Mouse (Mus musculus): ENCODE results near the gene Svs1. TPM values are rescaled to one million over a fixed set of nuclear protein-coding genes. Genes with fewer than 3 reads are reported as not detected.

The Svs1 gene
- polyA plus RNA-seq, 1 experiment from 2014 or later, result not detected

DNA sequence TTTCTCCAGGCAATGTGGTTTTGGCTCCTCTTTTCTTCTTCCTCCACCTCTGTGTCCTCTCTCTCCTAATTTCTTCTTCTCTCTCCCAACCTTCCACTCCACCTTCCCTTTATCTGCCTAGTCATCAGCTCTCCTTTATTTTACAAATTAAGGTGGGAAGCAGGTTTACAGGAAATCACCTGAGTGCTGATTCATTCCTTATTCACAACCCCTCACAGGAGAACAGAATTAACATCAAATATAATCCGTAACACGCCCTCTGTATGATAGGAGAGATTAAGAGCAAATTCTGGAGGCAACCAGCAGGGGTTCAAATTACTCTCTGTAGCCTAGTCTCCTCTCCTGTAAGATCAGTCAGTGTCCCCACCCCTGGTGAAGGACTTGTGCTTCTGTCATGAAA lies 35.7 kb downstream of the Svs1 start:
- H3K4me3 ChIP-seq (ENCODE audit: control insufficient read depth in 1 of 2, insufficient read depth in 1 of 2, low read depth in 1 of 2, low read length in 2 of 2), result no peak overlapping the region
- no peak overlapping the region for H3K9ac ChIP-seq (ENCODE audit: low read length)
- H3K27me3 ChIP-seq (ENCODE audit: control insufficient read depth, insufficient read depth, low read length), result no peaks in the 10 kb centered on the region
- H3K9me3 ChIP-seq (ENCODE audit: control insufficient read depth, low read length), result no peaks in the 10 kb centered on the region
- no peak overlapping the region for H3K4me2 ChIP-seq (ENCODE audit: low read length)
- H3K27ac ChIP-seq (replicated peaks in 1 of 2; ENCODE audit: control insufficient read depth in 1 of 2, insufficient read depth in 1 of 2, low read depth in 2 of 2, low read length in 2 of 2), result no peak overlapping the region
- no peaks in the 10 kb centered on the region for H3K36me3 ChIP-seq (ENCODE audit: control insufficient read depth, insufficient read depth, low read length)
- WGBS, result 75% methylated on average over 2 of the region's 2 CpGs
- ATAC-seq (ENCODE audit: insufficient number of reproducible peaks, insufficient read depth, low FRiP score, low read depth), result no peak
- H3K4me1 ChIP-seq (ENCODE audit: control insufficient read depth in 2 of 2, insufficient read depth in 2 of 2, low read length in 2 of 2), result no peaks in the 10 kb centered on the region; a peak in 1 of 4 replicates

DNA sequence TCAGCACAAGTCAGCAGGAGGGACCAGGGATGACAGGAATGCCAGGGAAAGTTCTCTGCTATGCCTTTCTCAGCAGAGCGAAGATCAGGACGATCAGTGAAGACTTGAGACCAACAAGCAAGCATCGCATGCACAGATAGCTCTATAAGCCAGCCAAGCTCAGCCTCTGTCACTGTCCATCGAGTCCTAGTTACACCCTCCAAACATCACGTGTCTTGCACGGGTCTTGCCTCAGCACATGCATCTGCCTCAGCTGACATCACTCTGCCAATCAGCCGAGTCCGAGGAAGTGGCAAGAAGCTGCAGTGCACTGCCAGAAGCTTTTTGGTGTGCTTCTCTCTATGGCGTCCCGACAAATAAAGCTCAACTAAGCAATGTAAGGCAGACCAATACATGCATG lies 36.7 kb downstream of the Svs1 start:
- no peak overlapping the region for H3K4me3 ChIP-seq (ENCODE audit: control insufficient read depth in 1 of 2, insufficient read depth in 1 of 2, low read depth in 1 of 2, low read length in 2 of 2)
- no peaks in the 10 kb centered on the region for H3K36me3 ChIP-seq (ENCODE audit: control insufficient read depth, insufficient read depth, low read length)
- H3K27ac ChIP-seq (replicated peaks in 1 of 2; ENCODE audit: control insufficient read depth in 1 of 2, insufficient read depth in 1 of 2, low read depth in 2 of 2, low read length in 2 of 2), result no peak overlapping the region
- 72% methylated on average over 10 of the region's 10 CpGs for WGBS
- ATAC-seq (ENCODE audit: insufficient number of reproducible peaks, insufficient read depth, low FRiP score, low read depth), result no peak
- H3K27me3 ChIP-seq (ENCODE audit: control insufficient read depth, insufficient read depth, low read length), result no peaks in the 10 kb centered on the region
- no peaks in the 10 kb centered on the region for H3K4me1 ChIP-seq (ENCODE audit: control insufficient read depth in 2 of 2, insufficient read depth in 2 of 2, low read length in 2 of 2)
- no peak overlapping the region for H3K4me2 ChIP-seq (ENCODE audit: low read length)
- H3K9ac ChIP-seq (ENCODE audit: low read length), result no peak overlapping the region
- H3K9me3 ChIP-seq (ENCODE audit: control insufficient read depth, low read length), result no peaks in the 10 kb centered on the region

DNA sequence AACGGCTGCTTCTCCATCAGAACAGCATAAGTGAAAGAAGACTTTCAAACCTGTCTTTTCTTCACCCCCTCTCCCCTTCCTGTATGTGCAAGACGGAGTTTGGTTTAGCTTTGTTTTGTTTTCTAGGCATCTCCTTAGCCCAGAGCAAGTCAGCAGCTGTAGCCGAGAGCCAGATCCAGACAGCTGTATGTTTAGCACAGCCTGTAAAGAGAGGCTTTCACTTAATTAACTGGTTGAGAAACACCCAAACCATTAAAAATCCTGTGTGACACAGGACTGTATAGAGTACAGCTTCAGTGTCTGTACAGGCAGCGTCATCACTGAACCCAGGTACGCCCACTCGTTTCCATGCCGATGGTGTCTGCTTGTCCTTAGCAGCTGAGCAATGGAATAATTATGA lies 38.6 kb downstream of the Svs1 start:
- no peak overlapping the region for H3K4me3 ChIP-seq (ENCODE audit: control insufficient read depth in 1 of 2, insufficient read depth in 1 of 2, low read depth in 1 of 2, low read length in 2 of 2)
- no peak overlapping the region for H3K9ac ChIP-seq (ENCODE audit: low read length)
- H3K36me3 ChIP-seq (ENCODE audit: control insufficient read depth, insufficient read depth, low read length), result no peaks in the 10 kb centered on the region
- no peaks in the 10 kb centered on the region for H3K4me1 ChIP-seq (ENCODE audit: control insufficient read depth in 2 of 2, insufficient read depth in 2 of 2, low read length in 2 of 2)
- no peak overlapping the region for H3K27ac ChIP-seq (replicated peaks in 1 of 2; ENCODE audit: control insufficient read depth in 1 of 2, insufficient read depth in 1 of 2, low read depth in 2 of 2, low read length in 2 of 2)
- 86% methylated on average over 7 of the region's 7 CpGs for WGBS
- H3K27me3 ChIP-seq (ENCODE audit: control insufficient read depth, insufficient read depth, low read length), result no peaks in the 10 kb centered on the region
- ATAC-seq (ENCODE audit: insufficient number of reproducible peaks, insufficient read depth, low FRiP score, low read depth), result no peak
- no peak overlapping the region for H3K4me2 ChIP-seq (ENCODE audit: low read length)
- H3K9me3 ChIP-seq (ENCODE audit: control insufficient read depth, low read length), result no peaks in the 10 kb centered on the region

DNA sequence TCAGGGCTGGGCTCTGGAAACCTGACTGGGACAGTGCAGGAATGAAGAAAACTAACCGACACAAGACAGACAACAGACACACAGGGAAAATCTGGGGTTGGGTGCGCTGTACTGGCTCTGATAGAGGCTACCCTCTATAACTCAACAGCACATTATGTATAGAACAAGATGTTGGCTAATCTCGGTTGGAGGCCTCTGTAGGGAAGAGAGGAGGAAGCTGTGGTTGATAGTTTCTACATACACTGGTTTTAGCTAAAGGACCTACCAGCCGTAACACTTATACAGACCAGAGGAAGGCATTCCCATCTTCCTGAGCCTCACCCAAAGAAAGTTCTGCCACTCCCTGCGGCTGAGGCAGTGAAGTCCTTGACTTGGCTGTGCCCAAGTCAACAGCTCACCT lies 39.8 kb downstream of the Svs1 start:
- H3K4me1 ChIP-seq (ENCODE audit: control insufficient read depth in 2 of 2, insufficient read depth in 2 of 2, low read length in 2 of 2), result no peaks in the 10 kb centered on the region
- H3K27ac ChIP-seq (replicated peaks in 1 of 2; ENCODE audit: control insufficient read depth in 1 of 2, insufficient read depth in 1 of 2, low read depth in 2 of 2, low read length in 2 of 2), result no peak overlapping the region
- H3K4me3 ChIP-seq (ENCODE audit: control insufficient read depth in 1 of 2, insufficient read depth in 1 of 2, low read depth in 1 of 2, low read length in 2 of 2), result no peak overlapping the region
- no peak for ATAC-seq (ENCODE audit: insufficient number of reproducible peaks, insufficient read depth, low FRiP score, low read depth)
- H3K27me3 ChIP-seq (ENCODE audit: control insufficient read depth, insufficient read depth, low read length), result no peaks in the 10 kb centered on the region
- H3K36me3 ChIP-seq (ENCODE audit: control insufficient read depth, insufficient read depth, low read length), result no peaks in the 10 kb centered on the region
- H3K9me3 ChIP-seq (ENCODE audit: control insufficient read depth, low read length), result no peaks in the 10 kb centered on the region
- 82% methylated on average over 5 of the region's 5 CpGs for WGBS
- H3K4me2 ChIP-seq (ENCODE audit: low read length), result no peak overlapping the region
- H3K9ac ChIP-seq (ENCODE audit: low read length), result no peak overlapping the region

DNA sequence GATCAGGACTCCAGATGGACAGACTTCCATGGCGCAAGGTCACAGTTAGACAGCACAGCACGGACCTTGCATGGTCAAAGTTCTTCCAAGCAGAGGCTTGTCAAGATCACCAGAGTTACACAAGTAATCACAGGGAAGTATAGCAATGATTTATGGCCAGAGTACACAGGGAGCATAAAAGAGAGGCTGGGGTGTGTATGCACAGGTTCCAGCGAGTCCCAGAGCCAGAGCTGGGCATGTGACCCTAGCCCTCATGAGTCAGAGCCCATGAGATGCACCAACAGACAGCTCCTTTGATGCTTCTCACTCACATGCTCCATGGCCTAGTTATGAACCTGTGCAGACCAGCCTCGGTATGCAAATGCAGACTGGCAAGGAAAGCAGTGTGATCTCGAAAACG lies 41.4 kb downstream of the Svs1 start:
- ATAC-seq (ENCODE audit: insufficient number of reproducible peaks, insufficient read depth, low FRiP score, low read depth), result no peak
- H3K4me2 ChIP-seq (ENCODE audit: low read length), result no peak overlapping the region
- H3K9ac ChIP-seq (ENCODE audit: low read length), result no peak overlapping the region
- 91% methylated on average over 6 of the region's 6 CpGs for WGBS
- H3K27ac ChIP-seq (replicated peaks in 1 of 2; ENCODE audit: control insufficient read depth in 1 of 2, insufficient read depth in 1 of 2, low read depth in 2 of 2, low read length in 2 of 2), result no peak overlapping the region
- H3K4me3 ChIP-seq (ENCODE audit: control insufficient read depth in 1 of 2, insufficient read depth in 1 of 2, low read depth in 1 of 2, low read length in 2 of 2), result no peak overlapping the region
- no peaks in the 10 kb centered on the region for H3K9me3 ChIP-seq (ENCODE audit: control insufficient read depth, low read length)
- H3K27me3 ChIP-seq (ENCODE audit: control insufficient read depth, insufficient read depth, low read length), result no peaks in the 10 kb centered on the region
- no peaks in the 10 kb centered on the region for H3K36me3 ChIP-seq (ENCODE audit: control insufficient read depth, insufficient read depth, low read length)
- H3K4me1 ChIP-seq (ENCODE audit: control insufficient read depth in 2 of 2, insufficient read depth in 2 of 2, low read length in 2 of 2), result no peaks in the 10 kb centered on the region

DNA sequence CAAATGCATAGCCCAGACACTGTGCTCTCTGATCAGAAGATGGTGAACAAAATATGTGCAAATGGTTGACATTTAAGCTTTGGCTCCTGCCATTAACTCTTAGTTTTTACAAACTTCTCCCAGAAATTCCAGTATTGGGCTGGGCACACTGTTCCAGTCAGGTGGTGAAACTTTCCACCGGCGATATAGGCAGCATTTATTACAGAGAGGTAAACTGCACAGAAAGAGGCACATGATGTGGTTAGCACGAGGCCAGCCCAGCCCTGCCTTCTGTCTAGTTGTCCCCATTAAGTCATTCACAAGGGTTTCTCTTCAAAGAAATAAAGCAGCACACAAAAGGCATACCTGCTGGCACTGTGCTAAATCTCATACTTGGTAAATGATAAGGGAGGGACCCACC lies 42.0 kb downstream of the Svs1 start:
- no peak for ATAC-seq (ENCODE audit: insufficient number of reproducible peaks, insufficient read depth, low FRiP score, low read depth)
- H3K9ac ChIP-seq (ENCODE audit: low read length), result no peak overlapping the region
- no peaks in the 10 kb centered on the region for H3K9me3 ChIP-seq (ENCODE audit: control insufficient read depth, low read length)
- no peaks in the 10 kb centered on the region for H3K36me3 ChIP-seq (ENCODE audit: control insufficient read depth, insufficient read depth, low read length)
- H3K27ac ChIP-seq (replicated peaks in 1 of 2; ENCODE audit: control insufficient read depth in 1 of 2, insufficient read depth in 1 of 2, low read depth in 2 of 2, low read length in 2 of 2), result no peak overlapping the region
- no peak overlapping the region for H3K4me3 ChIP-seq (ENCODE audit: control insufficient read depth in 1 of 2, insufficient read depth in 1 of 2, low read depth in 1 of 2, low read length in 2 of 2)
- 73% methylated on average over 3 of the region's 3 CpGs for WGBS
- H3K27me3 ChIP-seq (ENCODE audit: control insufficient read depth, insufficient read depth, low read length), result no peaks in the 10 kb centered on the region
- H3K4me1 ChIP-seq (ENCODE audit: control insufficient read depth in 2 of 2, insufficient read depth in 2 of 2, low read length in 2 of 2), result no peaks in the 10 kb centered on the region
- no peak overlapping the region for H3K4me2 ChIP-seq (ENCODE audit: low read length)

DNA sequence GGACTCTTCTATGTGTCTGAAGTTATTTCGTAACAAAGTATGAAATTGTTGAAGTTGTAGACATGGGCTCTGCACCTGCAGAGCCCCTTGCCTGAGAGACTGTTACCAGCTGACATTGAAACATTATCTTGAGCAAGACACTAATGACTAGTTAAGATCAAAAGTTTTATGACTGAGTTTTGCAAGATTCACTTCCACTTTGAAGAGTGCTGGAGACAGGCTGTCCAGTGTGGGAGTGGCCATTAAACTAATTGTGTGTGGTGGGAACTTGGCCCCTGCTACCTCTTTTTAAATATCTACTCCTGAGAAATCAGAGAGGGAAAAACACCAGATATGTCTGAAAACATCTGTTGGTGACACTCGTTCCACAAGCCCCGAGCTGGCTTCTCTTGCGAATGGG lies 44.6 kb downstream of the Svs1 start:
- H3K9ac ChIP-seq (ENCODE audit: low read length), result no peak overlapping the region
- no peak for ATAC-seq (ENCODE audit: insufficient number of reproducible peaks, insufficient read depth, low FRiP score, low read depth)
- WGBS, result 75% methylated on average over 4 of the region's 4 CpGs

DNA sequence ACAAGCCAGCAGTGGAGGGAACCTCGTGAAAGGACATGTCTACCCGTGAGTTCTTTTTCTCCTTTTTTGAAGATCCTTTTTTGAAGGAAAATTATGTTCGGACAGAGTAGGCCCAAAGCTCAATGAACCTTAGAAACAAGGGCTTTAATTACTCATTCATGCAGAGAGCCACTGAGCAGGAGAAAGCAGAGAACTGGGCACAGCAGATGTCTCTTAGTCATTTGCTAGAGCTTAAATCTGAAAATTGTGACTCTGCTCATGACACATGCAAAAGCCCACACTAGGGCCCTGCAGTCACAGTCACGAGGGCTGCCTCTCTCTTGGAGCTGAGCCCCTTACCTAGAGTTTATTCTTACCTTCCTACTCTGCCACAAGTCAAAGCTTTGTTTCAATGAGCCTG lies 46.1 kb downstream of the Svs1 start:
- H3K4me1 ChIP-seq (ENCODE audit: control insufficient read depth in 2 of 2, insufficient read depth in 2 of 2, low read length in 2 of 2), result peaks cover 9 to 10% of the 10 kb centered on the region in 2 experiments
- H3K9ac ChIP-seq (ENCODE audit: low read length), result no peak overlapping the region
- no peaks in the 10 kb centered on the region for H3K36me3 ChIP-seq (ENCODE audit: control insufficient read depth, insufficient read depth, low read length)
- no peak overlapping the region for H3K4me3 ChIP-seq (ENCODE audit: control insufficient read depth in 1 of 2, insufficient read depth in 1 of 2, low read depth in 1 of 2, low read length in 2 of 2)
- no peak for ATAC-seq (ENCODE audit: insufficient number of reproducible peaks, insufficient read depth, low FRiP score, low read depth)
- no peaks in the 10 kb centered on the region for H3K9me3 ChIP-seq (ENCODE audit: control insufficient read depth, low read length)
- no peak overlapping the region for H3K27ac ChIP-seq (replicated peaks in 1 of 2; ENCODE audit: control insufficient read depth in 1 of 2, insufficient read depth in 1 of 2, low read depth in 2 of 2, low read length in 2 of 2)
- 75% methylated on average over 4 of the region's 4 CpGs for WGBS
- H3K27me3 ChIP-seq (ENCODE audit: control insufficient read depth, insufficient read depth, low read length), result 0 out of 2 replicates have a peak, but pooled peaks cover 5% of the 10 kb centered on the region
- no peak overlapping the region for H3K4me2 ChIP-seq (ENCODE audit: low read length)

More for the DNA sequence above, 44.6 kb downstream of the Svs1 start:
- Histone ChIP-seq H3K36me3 (ENCODE audit: control insufficient read depth, insufficient read depth, low read length) (no peaks in the 10 kb centered on the region), H3K27ac (replicated peaks in 1 of 2; ENCODE audit: control insufficient read depth in 1 of 2, insufficient read depth in 1 of 2, low read depth in 2 of 2, low read length in 2 of 2) (no peak overlapping the region), H3K4me3 (ENCODE audit: control insufficient read depth in 1 of 2, insufficient read depth in 1 of 2, low read depth in 1 of 2, low read length in 2 of 2) (no peak overlapping the region), H3K27me3 (ENCODE audit: control insufficient read depth, insufficient read depth, low read length) (0 out of 2 replicates have a peak, but pooled peaks cover 5% of the 10 kb centered on the region), H3K4me2 (ENCODE audit: low read length) (no peak overlapping the region), H3K9me3 (ENCODE audit: control insufficient read depth, low read length) (no peaks in the 10 kb centered on the region), H3K4me1 (ENCODE audit: control insufficient read depth in 2 of 2, insufficient read depth in 2 of 2, low read length in 2 of 2) (no peaks in the 10 kb centered on the region)
